Mouse (Mus musculus): Measurements from ENCODE around the gene 5730455P16Rik.
"Not testable (repeated sequence)": the region's sequence is repeated elsewhere in the genome, so short reads cannot be mapped to it uniquely, and the experiment has no call there.

The 5730455P16Rik gene

DNA sequence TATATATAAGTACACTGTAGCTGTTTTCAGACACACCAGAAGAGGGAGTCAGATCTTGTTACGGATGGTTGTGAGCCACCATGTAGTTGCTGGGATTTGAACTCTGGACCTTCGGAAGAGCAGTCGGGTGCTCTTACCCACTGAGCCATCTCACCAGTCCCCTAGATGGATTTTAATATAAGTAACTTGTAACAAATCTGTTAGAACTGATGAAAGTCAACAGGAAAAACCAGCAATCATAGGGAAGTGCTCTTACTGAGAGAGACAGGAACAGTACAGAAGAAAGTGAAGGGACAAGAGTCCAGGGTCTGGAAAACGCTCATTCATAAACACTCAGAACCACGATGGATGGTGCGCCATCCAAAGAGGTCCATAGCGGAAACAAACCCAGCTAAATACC lies 1.4 kb upstream of the 5730455P16Rik start:
- not testable (repeated sequence) for DNase-seq (ENCODE audit: low read depth, low spot score)

DNA sequence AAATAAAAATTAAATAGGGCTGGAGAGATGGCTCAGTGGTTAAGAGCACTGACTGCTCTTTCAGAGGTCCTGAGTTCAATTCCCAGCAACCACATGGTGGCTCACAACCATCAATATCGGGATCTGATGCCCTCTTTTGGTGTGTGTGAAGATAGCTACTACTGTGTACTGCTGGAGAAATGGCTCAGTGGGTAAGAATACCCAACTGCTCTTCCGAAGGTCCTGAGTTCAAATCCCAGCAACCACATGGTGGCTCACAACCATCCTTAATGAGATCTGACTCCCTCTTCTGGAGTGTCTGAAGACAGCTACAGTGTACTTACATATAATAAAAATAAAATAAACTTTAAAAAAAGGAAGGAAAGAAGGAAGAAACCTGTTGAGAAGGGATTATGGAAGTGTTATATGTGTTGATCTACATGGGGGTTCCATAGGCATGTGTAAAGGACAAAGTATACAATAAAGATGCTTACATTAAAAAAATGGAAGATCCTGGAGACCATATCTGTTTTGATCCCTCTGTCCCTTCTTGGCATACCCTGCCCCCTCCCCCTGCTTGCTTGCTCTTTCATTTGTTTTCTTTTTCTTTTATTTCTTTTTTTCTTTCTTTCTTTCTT lies 726 bp upstream of the 5730455P16Rik start:
- not testable (repeated sequence) for DNase-seq (ENCODE audit: low read depth, low spot score)

DNA sequence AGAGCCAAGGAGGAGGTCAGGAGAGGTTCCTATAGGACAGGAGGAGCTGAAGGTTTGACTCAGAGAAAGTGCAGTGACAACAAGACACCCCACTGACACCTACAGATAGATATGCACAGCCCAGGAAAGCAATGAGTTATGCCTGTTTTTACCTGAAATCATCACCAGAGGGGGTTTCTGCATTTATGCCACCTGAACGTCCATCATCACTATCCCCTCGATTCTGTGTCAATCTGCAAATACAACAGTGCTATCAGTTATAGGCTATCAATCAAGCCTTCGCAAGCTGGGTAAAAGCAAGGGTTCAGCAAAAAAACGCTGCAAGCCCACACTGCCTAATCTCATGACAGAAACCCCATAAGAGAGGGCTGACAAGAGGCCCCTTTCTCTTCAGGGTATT lies 1.2 kb downstream of the 5730455P16Rik start:
- no peak for DNase-seq (ENCODE audit: low read depth, low spot score)

DNA sequence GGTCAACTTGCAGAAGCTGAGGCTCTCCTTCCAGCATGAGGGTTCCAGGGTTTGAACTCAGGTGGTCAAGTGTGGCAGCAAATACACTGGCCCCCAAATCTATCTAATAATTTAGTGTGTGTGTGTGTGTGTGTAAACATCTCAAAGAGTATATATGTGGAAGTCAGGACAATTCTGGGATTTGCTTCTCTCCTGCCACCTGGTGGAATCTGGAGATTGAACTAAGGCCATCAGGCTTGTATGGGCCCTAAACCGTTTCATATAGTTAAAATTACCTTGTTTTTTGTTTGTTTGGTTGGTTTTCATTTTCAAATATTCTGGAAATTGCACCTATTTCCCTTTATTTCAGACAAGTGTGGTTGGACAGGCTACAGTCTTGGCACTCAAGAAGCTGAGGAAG lies 8.9 kb downstream of the 5730455P16Rik start:
- no peak for DNase-seq (ENCODE audit: low read depth, low spot score)

DNA sequence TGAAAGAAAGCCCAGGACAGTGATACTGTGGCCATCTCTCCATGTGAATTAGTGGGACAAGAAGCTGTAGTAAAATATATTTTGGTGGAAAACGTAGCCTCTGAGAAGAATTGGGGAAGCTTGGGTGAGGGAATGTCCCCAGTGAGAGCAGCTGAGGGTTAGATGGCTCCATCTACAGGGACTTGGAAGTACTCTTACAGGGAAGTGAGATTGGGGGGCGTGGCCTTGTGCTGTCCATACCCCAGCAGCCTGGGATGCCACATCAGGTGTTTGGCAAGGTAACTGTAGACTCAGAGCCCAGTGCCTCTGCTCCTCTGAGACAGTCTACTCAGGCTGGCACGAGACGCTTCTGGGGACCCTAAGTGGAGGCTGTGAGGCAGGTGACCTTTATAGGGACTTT lies 23.0 kb downstream of the 5730455P16Rik start:
- DNase-seq (ENCODE audit: low read depth, low spot score): no peak

DNA sequence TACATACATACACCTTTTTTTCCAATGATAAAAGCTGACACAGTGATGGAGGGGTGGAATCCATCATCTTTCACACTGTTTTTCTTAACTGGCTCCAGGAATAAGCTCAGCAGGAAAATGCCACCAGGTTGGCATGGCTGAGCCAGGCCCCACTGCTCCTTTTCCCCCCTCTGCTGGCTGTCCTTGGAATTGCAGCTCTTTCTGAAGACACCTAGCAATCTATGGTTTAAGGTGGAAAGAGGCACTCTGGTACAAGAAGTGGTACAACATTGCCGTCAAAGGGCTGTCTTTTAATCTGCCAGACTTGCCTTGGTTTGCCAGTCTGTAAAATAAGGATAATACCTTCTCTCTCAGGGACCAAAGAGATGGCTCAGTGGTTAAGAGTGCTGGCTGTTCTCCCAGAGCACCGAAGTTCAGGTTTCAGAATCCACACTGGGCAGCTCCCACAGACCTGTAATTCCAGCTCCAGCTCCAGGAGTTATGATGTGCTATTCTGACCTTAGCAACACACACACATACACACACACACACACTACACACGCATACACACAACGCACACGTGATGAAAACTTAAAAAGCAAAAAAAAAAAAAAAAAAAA lies 25.9 kb downstream of the 5730455P16Rik start:
- DNase-seq (ENCODE audit: low read depth, low spot score): peak; percentile 54

DNA sequence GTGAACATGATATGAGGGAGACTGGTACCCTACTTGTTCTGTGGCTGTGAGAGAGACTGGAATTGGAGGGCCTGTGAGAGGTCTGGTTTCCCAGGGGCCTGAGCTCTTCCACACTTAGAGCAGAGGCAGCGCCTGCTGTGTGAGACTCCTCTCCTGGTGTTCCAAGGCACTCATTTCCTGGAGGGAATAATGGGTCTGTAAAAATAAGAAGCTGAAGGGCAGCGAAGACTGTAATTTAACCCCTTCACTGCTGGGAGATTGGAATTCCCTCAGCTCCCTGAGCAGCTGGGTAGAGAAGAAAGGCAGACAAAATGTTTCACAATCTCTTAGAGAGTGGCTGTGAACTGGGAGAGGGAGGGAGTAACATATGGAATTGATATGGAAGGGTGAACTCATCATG lies 35.4 kb downstream of the 5730455P16Rik start:
- no peak for DNase-seq (ENCODE audit: low read depth, low spot score)

DNA sequence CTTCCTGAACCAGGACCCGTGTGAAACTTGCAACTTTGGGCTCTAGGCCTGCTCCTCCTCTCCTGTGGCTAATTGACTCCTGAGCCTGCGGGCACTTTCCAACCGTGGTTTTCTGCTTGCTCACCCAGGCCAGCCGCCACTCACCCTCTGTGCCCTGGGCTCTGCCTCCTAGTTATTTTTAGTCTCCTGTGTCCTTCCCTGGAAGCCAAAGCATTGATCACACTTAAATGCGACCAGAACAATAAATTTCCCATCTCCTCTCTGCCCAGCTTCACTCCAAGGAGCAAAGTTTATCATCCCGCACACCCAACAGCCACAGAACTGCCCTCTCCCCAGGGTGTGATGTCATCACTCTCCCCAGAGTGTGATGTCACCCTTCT lies 41.5 kb downstream of the 5730455P16Rik start:
- DNase-seq (ENCODE audit: low read depth, low spot score): no peak

DNA sequence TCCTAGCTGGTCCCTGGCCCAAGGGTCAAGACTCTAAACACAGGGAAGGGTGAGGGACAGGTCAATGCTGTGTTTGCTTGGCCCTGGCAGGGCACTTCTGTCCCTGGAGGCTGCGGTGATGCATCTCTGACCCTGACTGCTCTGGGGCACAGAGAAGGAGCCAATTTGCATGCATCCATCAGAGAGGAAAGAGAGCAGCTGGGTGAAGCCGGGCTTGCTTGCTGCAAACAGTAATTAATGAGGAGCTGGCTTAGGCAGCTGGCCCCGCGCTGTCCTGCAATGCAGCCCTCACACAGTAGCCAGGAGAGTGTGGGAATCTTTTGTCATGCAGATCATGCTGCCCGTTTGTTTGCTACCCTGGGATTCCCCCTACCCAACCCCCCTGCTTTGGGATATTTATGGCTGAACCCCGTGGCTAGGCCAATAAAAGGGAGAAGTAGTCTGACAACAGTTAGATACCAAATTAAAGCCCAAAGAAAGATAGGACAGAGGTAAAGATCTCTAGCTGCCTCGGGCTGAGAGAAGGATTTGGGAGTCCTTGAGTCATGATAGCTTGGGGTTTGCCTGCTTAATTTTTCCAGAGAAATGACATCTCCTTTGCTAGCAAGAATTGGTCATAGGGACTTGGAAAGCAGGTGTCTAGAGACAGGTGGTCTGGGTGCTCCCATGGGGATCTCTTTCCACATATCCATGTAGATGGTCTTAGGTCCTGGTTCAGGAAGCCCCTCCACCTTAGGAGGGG lies 42.1 kb downstream of the 5730455P16Rik start:
- peak; percentile 30 for DNase-seq (ENCODE audit: low read depth, low spot score)

DNA sequence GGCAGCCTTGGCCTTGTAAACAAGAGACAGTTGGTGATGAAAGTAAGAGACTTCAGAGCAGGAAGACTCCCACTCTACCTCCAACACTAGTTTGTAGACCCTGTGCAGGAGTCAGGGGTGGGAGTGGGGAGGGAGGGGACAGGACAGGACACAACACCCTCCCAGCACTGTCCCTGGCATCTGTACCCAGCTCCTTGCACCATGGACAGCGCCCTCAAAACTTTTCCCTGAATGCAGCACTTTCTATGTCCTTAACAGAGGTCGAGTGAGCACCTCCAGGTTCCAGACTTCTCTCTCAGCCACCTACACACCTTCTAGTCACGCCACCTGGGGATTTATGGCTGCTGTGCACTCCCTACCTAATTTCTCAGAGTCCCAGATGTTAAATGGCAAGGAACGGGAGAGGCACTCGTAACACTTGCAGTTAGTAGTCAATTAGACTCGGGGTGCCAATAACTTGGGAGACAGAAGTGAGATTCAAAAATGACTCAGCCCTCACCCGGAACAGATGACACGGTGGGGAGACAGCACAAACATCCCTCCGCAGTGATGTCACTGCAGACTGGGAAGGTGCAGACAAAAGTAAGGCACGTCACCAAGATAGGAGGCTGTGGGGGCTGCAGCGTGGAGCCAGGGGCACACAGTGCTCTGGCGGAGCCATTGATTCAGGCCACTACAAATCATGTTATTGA lies 45.0 kb downstream of the 5730455P16Rik start:
- no peak for DNase-seq (ENCODE audit: low read depth, low spot score)

DNA sequence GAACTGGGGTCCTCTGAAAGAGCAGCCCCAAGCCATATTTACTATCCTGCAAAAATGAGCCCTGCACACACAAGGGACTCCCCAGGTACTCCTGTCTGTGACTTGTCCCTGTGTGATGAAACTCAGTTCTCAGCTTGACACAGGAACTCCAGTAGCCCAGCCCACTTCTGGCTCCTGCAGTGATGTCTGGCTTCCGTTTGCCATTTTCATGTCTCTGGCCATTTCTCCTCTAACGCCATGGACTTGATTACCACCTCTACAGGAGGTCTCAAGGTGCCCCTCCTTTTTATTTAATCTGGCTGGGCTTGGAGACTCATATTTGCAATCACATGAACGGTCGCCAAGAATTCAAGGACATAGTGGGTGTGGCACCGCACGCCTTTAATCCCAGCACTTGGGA lies 53.2 kb downstream of the 5730455P16Rik start:
- no peak for DNase-seq (ENCODE audit: low read depth, low spot score)

DNA sequence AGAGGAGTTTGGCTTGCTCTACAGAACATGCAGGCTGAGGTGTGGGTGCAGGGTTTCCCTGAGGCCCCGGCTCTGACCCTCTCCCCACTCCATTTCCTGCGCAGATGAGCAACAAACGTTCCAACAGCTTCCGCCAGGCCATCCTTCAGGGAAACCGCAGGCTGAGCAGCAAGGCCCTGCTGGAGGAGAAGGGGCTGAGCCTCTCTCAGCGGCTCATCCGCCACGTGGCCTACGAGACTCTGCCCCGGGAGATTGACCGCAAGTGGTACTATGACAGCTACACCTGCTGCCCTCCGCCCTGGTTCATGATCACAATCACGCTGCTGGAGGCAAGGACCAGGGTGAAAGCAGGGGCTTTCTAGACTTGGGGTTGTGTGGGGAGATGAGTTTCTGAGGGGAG lies 54.6 kb downstream of the 5730455P16Rik start:
- DNase-seq (ENCODE audit: low read depth, low spot score): no peak

DNA sequence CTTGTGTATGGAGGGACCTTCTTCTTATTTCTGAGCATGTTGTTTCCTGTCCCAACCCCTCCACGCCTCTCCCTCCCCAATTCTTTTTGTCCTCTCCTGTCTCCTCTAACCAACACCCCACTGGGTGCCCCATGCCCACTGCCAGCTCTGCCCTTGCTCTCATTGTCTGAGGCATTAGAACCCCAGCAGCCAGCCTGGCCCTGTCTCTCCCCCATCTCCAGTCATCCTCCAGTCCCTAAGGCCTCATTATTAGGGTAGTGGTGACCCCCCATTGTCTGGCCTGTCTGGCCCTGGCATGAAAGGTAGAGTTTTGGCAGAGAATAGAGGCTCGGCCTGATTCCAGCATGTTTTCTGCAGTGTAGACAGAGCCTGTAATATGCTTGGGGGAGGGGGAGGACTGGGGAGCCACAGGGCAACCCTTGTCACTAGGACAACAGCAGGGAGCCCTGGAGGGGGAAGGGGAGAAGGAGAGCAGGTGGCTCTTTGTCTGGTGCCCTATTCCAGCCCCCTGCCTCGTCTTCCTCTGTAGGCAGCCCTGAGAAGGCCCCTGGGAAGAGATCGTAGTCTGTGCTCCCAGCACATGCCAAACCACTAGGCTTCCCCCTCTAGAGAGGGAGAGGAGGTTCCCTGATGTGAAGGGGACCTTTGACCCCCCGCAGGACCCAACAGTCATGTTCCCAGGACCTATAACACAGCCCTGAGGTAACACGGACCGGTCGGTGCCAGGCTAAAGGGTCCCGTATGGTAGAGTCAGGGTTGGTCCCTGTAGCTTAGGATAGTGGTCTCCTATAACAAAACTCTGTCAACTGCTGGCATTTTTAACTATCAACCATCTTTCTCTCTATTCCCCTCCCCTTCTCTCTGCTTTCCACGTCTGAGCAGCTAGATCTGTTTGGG lies 61.8 kb downstream of the 5730455P16Rik start:
- DNase-seq (ENCODE audit: low read depth, low spot score): no peak

DNA sequence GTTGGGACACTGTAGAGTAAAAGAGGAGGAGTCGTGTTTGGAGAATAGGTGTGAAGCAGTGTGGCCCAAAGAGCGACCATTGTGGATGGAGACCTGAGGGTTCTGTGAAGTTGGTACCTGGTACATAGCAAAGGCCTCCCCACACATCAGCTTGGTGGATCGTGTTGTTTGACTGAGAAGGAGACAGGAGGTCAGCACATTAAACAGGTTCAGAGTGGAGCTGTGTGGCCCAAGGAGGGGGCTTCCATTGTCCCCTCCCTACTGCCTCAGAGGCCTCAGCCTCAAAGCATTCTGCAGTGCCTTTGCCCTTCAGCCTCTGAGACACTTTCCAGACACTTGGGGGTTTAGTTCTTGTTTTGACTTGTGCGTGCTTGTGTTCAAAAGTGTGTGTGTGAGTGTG lies 63.9 kb downstream of the 5730455P16Rik start:
- no peak for DNase-seq (ENCODE audit: low read depth, low spot score)

DNA sequence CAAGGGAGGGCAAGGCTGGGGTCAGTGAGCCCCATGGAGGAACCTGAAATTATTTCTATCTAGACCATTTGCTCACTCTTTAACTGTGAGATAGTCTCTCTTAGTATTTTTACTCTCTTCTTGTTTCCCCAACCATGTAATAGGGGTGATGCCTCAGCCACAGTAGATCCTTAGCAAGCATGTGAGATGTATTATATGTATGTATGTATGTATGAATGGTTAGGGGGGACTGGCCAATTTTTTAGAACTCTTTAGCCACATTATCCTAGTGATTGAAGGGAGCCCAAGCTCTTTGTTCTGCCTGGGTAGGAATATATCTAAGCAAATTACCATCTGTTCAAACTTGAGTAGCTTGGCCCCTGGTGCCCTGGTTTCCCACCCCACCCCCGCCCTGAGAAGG lies 64.4 kb downstream of the 5730455P16Rik start:
- no peak for DNase-seq (ENCODE audit: low read depth, low spot score)

DNA sequence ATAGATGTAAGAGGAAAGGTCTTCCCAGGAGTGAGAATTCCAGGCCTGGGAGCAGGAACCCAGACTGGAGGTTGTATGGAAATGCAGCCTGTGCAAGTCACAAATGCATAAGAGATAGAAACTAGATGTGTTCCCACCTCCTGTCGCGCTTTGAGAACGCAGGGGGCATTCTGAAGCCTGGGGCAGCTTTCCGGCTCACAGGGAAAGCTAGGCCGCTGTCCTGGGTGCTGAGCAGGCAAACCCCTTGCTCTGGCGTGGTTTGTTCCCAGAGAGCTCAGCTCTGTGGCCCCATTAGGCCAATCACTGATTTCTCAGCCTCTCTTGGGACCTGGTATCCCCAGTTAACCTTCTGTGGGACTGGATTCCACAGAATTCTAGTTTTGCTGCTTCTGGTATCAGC lies 65.3 kb downstream of the 5730455P16Rik start:
- no peak for DNase-seq (ENCODE audit: low read depth, low spot score)

DNA sequence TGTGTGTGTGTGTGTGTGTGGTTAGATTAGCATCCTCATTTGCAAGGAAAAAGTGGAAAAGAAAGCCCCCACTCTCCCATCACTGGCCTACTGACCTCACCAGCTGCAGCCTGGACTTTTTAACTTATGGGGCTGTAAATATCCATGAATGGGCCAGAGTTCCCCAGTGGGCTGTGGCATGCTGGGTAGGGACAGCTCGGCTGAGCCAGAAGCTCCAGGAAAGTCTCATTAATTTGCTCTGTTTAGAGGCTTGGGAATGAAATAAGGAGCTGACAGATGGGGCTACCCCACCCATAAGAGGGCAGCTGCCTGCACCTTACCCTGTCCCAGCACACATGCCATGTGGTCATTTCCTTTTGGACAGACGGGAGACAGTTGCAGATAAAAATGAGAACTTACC lies 65.8 kb downstream of the 5730455P16Rik start:
- DNase-seq (ENCODE audit: low read depth, low spot score): no peak

DNA sequence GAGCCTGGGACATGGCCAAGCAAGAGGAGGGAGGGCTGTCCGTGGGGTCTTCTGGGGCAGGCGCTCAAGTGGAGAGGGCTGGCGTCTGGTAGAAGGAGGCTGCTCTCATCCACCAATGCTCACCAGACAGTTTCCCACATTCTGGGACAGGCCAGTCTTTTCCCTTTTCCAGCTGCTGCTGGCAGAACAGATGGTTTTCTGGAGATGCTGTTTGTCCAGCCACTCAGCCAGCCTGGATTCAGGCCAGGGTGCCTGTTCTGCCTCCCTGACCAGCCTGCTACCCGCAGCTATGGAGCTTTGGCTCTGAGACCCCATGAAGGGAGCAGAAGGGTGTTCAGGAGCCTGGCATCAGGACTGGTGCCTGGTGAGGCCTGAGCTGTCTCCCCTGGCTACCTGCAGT lies 66.6 kb downstream of the 5730455P16Rik start:
- DNase-seq (ENCODE audit: low read depth, low spot score): no peak
